Mouse (Mus musculus): ENCODE results near the gene D930048N14Rik. TPM values are rescaled to one million over a fixed set of nuclear protein-coding genes. Genes with fewer than 3 reads are reported as not detected.
"Not testable (repeated sequence)": the region's sequence is repeated elsewhere in the genome, so short reads cannot be mapped to it uniquely, and the experiment has no call there.

D930048N14Rik gene
- polyA plus RNA-seq, 1 experiment from 2014 or later = 0.26 TPM

DNA sequence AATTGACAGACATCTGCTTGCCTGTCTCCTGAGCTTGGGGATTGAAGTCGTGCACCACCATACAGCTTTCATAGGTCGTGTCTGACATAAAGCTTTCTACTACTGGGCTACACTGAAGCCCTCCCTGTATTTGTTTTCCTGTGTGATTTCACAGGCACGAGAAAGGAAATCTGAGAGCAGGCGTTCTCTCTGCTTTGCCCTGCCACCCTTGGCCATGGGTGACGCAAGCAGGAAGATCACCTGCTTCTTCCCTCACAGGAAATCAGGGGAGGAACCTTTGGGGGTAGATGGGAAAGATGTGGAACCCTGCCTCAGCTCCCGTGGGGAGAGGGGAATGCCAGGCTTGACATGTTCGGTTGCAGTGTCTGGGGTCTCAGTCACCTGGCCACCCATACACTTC lies 7.5 kb downstream of the D930048N14Rik start:
- Histone ChIP-seq H3K27me3 (no peaks in the 10 kb centered on the region), H3K4me1 (replicated peaks) (no peaks in the 10 kb centered on the region), H3K9me3 (no peaks in the 10 kb centered on the region), H3K4me2 (replicated peaks) (no peak overlapping the region), H3K36me3 (no peaks in the 10 kb centered on the region), H3K4me3 (replicated peaks) (no peak overlapping the region), H3K9ac (replicated peaks) (no peak overlapping the region), H3K27ac (peak overlapping the region; percentile 9; the same call in 1 of the 2 replicates)
- ATAC-seq = no peak
- 74% methylated on average over 7 of the region's 7 CpGs for WGBS

DNA sequence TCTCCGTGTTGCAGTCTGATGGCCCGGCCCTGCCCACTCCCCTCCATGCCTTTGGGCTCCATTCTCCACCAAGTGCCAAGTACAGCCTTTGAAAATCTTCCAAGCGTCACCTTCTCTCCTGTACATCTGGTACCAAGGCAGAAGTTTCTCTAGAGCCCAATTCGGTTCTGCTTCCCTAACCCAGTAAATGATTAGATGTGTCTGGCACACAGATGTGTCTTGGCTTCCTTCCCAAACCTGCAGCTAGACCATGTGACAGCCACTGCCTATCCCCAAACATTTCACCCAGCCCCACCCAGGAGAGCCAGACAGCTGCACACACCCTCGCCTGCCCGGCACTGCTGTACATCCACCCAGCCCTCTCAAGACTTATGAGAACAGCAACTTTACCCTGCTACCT lies 8.0 kb downstream of the D930048N14Rik start:
- WGBS = 82% methylated on average over 6 of the region's 6 CpGs
- no peaks in the 10 kb centered on the region for H3K9me3 ChIP-seq
- ATAC-seq = no peak
- no peaks in the 10 kb centered on the region for H3K4me1 ChIP-seq (replicated peaks)
- H3K4me3 ChIP-seq (replicated peaks) = no peak overlapping the region
- no peaks in the 10 kb centered on the region for H3K36me3 ChIP-seq
- no peak overlapping the region for H3K4me2 ChIP-seq (replicated peaks)
- no peaks in the 10 kb centered on the region for H3K27me3 ChIP-seq
- no peak overlapping the region for H3K27ac ChIP-seq
- H3K9ac ChIP-seq (replicated peaks) = no peak overlapping the region

DNA sequence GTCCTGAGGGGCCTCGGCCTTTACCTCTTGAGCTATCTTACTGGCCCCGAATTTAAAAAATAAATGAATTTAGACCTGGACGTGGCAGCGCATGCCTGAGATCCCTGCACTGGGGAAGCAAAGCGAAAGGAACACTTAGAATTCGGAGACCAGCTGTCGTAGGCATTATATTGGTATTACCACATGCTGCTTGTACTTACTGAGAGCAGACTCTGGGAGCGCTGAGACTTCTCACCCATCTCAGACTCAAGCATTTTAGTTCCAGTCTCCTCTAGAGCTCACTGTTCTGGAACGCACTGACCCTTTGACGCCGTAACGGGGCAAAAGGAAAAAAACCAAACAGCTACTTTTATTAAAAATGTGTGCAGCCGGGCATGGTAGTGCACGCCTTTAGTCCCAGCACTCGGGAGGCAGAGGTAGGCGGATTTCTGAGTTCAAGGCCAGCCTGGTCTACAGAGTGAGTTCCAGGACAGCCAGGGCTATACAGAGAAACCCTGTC lies 11.2 kb downstream of the D930048N14Rik start:
- Histone ChIP-seq H3K4me2 (replicated peaks) (no peak overlapping the region), H3K4me1 (replicated peaks) (no peaks in the 10 kb centered on the region), H3K36me3 (no peaks in the 10 kb centered on the region), H3K27me3 (no peaks in the 10 kb centered on the region), H3K4me3 (replicated peaks) (no peak overlapping the region), H3K27ac (no peak overlapping the region), H3K9me3 (no peaks in the 10 kb centered on the region), H3K9ac (replicated peaks) (no peak overlapping the region)
- WGBS = 73% methylated on average over 16 of the region's 16 CpGs
- ATAC-seq = no peak

DNA sequence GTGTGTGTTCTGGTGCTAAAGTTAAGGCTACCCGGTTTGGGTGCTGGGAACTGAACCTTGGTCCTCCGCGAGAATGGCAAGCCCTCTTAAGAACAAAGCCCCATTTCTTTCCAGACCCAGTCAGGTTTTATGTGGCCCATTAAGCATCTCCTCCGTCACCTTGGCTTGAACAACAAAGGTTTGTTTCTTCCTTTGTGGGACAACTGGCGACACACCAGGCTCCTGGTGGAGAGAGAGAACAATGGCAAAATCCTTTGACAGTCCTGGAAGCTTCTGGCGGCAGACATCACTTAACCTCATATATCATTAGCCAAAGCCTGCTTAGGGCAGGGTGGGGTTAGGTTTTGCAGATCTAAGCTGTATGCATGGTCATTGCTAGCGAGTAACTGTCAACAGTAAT lies 11.9 kb downstream of the D930048N14Rik start:
- H3K4me3 ChIP-seq (replicated peaks) = no peak overlapping the region
- no peaks in the 10 kb centered on the region for H3K36me3 ChIP-seq
- WGBS = 79% methylated on average over 7 of the region's 7 CpGs
- H3K9me3 ChIP-seq = no peaks in the 10 kb centered on the region
- H3K27me3 ChIP-seq = no peaks in the 10 kb centered on the region
- no peaks in the 10 kb centered on the region for H3K4me1 ChIP-seq (replicated peaks)
- ATAC-seq = no peak
- no peak overlapping the region for H3K4me2 ChIP-seq (replicated peaks)
- H3K9ac ChIP-seq (replicated peaks) = no peak overlapping the region
- H3K27ac ChIP-seq = no peak overlapping the region

DNA sequence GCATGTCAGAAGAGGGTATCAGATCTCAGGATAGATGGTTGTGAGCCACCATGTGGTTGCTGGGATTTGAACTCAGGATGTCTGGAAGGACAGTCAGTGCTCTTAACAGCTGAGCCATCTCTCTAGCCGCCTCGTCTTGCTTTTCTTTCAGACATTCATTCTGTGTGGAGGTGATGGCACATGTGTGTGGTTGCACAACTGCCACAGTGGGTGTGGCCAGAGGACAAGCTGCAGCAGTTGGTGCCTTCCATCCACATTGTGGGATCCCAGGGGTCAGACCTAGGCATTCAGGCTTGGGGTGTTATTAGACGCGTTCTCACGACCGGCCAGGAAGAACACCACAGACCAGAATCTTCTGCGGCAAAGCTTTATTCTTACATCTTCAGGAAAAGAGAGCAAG lies 14.0 kb downstream of the D930048N14Rik start:
- not testable (repeated sequence) for H3K4me1 ChIP-seq (replicated peaks); H3K9me3 ChIP-seq; H3K27ac ChIP-seq; H3K36me3 ChIP-seq; H3K27me3 ChIP-seq; ATAC-seq; H3K9ac ChIP-seq (replicated peaks); H3K4me3 ChIP-seq (replicated peaks); H3K4me2 ChIP-seq (replicated peaks)
- 94% methylated on average over 7 of the region's 7 CpGs for WGBS

DNA sequence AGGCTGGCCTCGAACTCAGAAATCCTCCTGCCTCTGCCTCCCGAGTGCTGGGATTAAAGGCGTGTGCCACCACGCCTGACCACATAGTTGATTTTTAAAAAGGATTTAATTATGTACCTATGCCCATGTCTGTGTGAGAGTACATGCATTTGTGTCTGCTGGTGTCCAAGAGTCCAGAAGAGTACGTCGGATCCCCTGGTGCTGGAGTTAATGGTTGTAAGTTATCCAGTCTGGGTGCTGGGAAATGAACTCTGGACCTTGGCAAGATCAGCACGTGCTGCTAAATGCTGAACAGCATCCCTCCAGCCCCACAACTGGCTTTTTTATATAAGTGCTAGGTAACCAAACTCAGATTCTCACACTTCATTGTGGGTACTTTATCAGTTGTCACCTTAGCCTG lies 20.1 kb downstream of the D930048N14Rik start:
- Histone ChIP-seq H3K27me3 (no peaks in the 10 kb centered on the region), H3K4me1 (replicated peaks) (no peaks in the 10 kb centered on the region), H3K27ac (no peak overlapping the region), H3K4me3 (replicated peaks) (no peak overlapping the region), H3K4me2 (replicated peaks) (no peak overlapping the region), H3K36me3 (no peaks in the 10 kb centered on the region), H3K9ac (replicated peaks) (no peak overlapping the region), H3K9me3 (no peaks in the 10 kb centered on the region)
- 91% methylated on average over 7 of the region's 7 CpGs for WGBS
- ATAC-seq = no peak

DNA sequence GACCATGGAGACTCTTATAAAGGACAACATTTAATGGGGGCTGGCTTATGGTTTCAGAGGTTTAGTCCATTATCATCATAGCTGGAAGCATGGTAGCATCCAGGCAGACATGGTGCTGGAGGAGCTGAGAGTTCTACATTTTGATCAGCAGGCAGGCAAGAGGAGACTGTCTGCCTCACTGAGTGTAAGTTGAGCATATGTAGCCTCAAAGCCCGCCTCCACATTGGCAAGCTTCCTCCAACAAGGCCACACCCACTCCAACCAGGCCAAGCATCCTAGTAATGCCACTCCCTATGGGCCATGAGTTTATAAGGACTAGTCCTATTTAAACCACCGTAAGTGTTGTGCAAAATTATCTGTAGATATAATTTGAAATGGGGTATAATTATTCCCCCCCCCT lies 20.6 kb downstream of the D930048N14Rik start:
- no peaks in the 10 kb centered on the region for H3K9me3 ChIP-seq
- H3K27me3 ChIP-seq = no peaks in the 10 kb centered on the region
- no peak overlapping the region for H3K27ac ChIP-seq
- no peaks in the 10 kb centered on the region for H3K4me1 ChIP-seq (replicated peaks)
- H3K9ac ChIP-seq (replicated peaks) = no peak overlapping the region
- ATAC-seq = no peak
- no peaks in the 10 kb centered on the region for H3K36me3 ChIP-seq
- no peak overlapping the region for H3K4me3 ChIP-seq (replicated peaks)
- H3K4me2 ChIP-seq (replicated peaks) = no peak overlapping the region
- WGBS = 75% methylated on average over 2 of the region's 2 CpGs

DNA sequence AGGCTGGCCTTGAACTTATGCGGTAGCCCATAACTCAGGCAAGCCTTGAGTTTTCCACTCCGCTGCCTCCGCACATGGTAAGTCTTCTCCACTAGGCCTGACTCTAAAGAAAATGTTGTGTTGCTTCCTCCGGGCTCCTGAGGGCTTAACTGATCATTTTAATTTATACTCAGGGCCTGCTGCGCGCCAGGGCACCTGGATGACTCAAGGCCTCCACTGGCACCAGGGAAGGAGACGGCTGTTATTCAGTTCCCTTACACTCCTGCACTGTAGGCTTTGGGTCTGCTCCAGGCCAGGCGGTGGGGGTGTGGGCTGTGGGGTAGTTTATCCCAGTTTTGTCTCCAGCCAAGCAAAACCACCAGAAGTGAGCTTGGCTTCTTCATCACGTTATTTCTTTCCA lies 22.5 kb downstream of the D930048N14Rik start:
- H3K4me1 ChIP-seq (replicated peaks) = no peaks in the 10 kb centered on the region
- H3K4me2 ChIP-seq (replicated peaks) = no peak overlapping the region
- H3K27ac ChIP-seq = no peak overlapping the region
- no peak overlapping the region for H3K9ac ChIP-seq (replicated peaks)
- no peaks in the 10 kb centered on the region for H3K9me3 ChIP-seq
- WGBS = 84% methylated on average over 9 of the region's 9 CpGs
- no peak overlapping the region for H3K4me3 ChIP-seq (replicated peaks)
- no peaks in the 10 kb centered on the region for H3K27me3 ChIP-seq
- ATAC-seq = no peak
- no peaks in the 10 kb centered on the region for H3K36me3 ChIP-seq

DNA sequence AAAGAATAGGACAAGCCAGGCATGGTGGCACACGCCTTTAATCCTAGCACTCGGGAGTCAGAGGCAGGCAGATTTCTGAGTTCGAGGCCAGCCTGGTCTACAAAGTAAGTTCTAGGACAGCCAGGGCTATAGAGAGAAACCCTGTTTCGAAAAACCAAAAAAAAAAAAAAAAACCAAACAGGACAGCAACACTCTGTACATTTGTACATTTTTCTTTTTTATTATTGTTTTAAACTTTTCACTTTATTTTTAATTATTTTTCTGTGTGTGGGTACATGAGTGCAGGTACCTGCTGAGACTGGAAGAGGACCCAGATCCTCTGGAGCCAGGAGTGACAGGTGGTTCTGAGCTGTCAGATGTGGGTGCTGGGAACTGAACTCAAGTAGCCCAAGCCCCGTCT lies 24.6 kb downstream of the D930048N14Rik start:
- ATAC-seq = no peak
- 84% methylated on average over 5 of the region's 5 CpGs for WGBS
- Histone ChIP-seq H3K36me3 (no peaks in the 10 kb centered on the region), H3K4me3 (replicated peaks) (no peak overlapping the region), H3K27ac (no peak overlapping the region), H3K9me3 (no peaks in the 10 kb centered on the region), H3K9ac (replicated peaks) (no peak overlapping the region), H3K4me1 (replicated peaks) (no peaks in the 10 kb centered on the region), H3K27me3 (no peaks in the 10 kb centered on the region), H3K4me2 (replicated peaks) (no peak overlapping the region)

DNA sequence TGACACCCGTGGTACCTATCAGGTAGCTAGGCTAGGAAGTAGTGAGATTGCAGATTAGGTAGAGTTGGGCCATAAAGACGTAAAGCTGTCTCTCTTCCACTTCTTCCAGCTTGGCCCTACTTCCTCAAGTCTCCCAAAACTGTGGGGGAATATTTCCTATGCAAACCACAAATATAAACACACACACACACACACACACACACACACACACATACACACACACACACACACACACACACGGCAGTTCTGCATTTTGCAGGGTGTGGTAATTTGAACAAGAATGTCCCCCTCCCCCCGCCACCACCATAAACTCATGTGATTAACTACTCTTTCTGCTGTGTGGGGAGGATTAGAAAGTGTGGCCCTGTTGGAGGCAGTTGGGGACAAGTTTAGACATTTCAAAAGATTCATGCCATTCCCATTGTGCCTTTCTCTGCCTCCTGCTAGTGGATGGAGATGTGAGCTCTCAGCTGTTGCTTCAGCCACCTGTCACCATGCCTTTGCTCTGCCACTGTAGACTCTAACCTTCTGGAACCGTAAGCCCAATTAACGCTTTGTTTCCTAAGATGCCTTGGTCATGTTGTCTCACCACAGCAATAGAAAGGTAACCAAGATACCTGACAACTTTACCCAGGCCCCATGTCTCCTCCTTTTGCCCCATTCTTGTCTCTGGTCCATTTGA lies 27.1 kb downstream of the D930048N14Rik start:
- Histone ChIP-seq H3K4me1 (replicated peaks) (no peaks in the 10 kb centered on the region), H3K9me3 (no peaks in the 10 kb centered on the region), H3K4me2 (replicated peaks) (no peak overlapping the region), H3K27me3 (no peaks in the 10 kb centered on the region), H3K4me3 (replicated peaks) (no peak overlapping the region), H3K27ac (no peak overlapping the region), H3K36me3 (no peaks in the 10 kb centered on the region), H3K9ac (replicated peaks) (no peak overlapping the region)
- WGBS = 71% methylated on average over 6 of the region's 6 CpGs
- ATAC-seq = no peak

DNA sequence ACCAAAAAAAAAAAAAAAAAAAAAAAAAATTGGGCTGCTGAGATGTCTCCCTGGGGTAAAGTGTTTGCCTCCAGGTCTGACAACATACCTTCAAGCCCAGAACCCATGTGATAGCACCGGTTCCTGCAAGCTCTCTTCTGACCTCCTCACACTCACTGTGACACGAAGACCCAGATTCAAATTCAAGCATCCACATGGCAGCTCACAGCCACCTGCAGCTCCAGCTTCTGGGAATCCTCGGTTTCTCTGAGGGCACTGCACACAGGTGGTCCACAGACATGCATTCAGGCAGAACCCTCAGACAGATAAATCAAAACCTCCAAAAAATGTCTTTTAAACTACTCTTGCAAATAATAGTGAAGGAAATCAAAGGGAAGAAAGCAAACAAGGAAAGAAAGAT lies 28.7 kb downstream of the D930048N14Rik start:
- Histone ChIP-seq H3K27me3 (no peaks in the 10 kb centered on the region), H3K4me3 (replicated peaks) (no peak overlapping the region), H3K36me3 (no peaks in the 10 kb centered on the region), H3K27ac (no peak overlapping the region), H3K9ac (replicated peaks) (no peak overlapping the region), H3K4me1 (replicated peaks) (no peaks in the 10 kb centered on the region), H3K4me2 (replicated peaks) (no peak overlapping the region), H3K9me3 (no peaks in the 10 kb centered on the region)
- WGBS = 66% methylated on average over 3 of the region's 3 CpGs
- no peak for ATAC-seq

DNA sequence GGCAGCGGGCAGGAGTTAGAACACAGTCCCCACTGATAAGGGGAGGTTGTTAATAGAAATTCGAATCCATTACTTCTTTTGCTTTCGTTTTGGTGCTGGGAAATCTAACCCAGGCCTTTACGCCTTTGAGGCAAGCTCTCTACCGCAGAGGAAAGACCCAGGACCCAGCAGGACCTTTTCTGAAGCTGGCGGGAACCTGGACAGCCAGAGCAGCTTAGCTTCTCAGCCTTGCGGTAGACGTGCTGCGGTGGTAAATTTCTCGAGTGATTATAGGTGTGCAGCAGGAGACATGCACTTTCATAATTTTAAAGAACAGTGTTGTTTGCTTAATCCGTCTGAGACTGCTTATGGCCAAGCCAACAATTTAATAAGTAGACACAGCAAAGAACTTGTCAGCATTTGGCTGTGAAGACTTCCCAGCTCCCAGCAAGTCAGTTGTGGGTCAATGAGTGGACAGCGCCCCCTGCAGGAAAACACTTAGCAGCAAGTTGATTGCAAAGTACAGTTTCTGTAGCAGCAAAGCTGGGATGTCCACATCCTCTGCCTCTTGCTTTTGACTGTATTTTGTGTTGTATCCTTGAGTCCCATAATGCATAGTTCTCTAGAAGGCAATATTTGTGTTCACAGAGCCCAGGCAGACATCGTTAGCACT lies 30.7 kb downstream of the D930048N14Rik start:
- Histone ChIP-seq H3K9me3 (no peaks in the 10 kb centered on the region), H3K4me2 (replicated peaks) (no peak overlapping the region), H3K27ac (no peak overlapping the region), H3K9ac (replicated peaks) (no peak overlapping the region), H3K4me1 (replicated peaks) (no peaks in the 10 kb centered on the region; the same call in 1 of the 2 replicates), H3K4me3 (replicated peaks) (no peak overlapping the region), H3K36me3 (peaks cover 11% of the 10 kb centered on the region; the same call in 1 of the 2 replicates), H3K27me3 (no peaks in the 10 kb centered on the region)
- WGBS = 34% methylated on average over 13 of the region's 13 CpGs
- ATAC-seq = no peak
